Mouse (Mus musculus): ENCODE results near the gene Kcnj12. TPM values are rescaled to one million over a fixed set of nuclear protein-coding genes. Genes with fewer than 3 reads are reported as not detected.

Gene Kcnj12
- total RNA-seq (2021): 10 to 100 TPM; 37.4 to 59.8 TPM
- long read RNA-seq, experiment 1, transcript Kcnj12-202 (2 exons, 2,291 nt): major isoform, 38 of 55 reads
- long read RNA-seq, experiment 1, partial matches to known transcripts: 5 of 55 reads
- long read RNA-seq, experiment 1, other reads (novel, unspliced or antisense): 10 of 55 reads
- long read RNA-seq, experiment 2, transcript Kcnj12-202 (2 exons, 2,291 nt): major isoform, 59 of 102 reads
- long read RNA-seq, experiment 2, partial matches to known transcripts: 1 of 102 reads
- long read RNA-seq, experiment 2, other reads (novel, unspliced or antisense): 40 of 102 reads

DNA sequence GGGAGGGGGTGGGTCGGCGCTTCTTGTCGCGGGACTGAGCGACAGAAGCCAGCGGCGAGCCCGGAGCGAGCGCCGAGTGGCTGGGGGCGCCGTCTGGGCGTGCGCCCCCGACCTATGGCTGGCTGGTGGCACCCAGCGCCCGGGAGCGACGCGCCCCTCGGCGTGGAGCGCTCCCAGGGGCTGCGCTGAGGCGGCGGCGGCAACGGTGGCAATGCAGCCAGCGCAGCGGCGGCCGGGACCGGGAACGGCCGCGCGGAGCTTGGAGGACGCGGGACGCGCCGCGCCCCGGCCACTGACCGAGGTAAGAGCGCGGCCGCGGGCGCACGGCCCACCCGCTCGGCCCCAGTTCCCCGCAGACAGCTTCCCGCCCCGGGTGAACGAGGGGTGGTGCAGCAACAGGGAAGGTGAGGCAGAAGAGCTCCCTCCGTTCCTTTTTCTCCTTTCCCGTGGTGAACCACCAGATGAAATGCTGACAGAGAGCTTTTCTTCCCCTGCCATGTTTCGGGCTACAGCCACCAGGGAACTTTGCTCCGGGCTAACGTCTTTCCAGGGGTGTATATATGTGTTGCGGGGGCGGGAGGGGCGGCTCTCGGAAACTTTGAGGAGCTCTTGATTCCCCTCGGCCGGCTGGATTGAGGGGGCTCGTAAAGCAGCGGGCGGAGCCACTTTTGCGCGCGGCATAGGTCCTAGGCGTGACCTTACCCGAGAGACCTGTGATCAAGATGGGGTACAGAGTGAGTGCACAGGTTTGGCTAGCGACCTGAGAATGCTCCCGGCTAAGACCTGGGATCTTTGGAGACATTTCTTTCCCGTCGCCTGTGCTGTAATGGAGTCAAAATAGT is at the start of gene Kcnj12:
TSS of gene Kcnj12 (plus strand) at position 15 of the 842 bp plus-strand sequence.
- intact Hi-C loops (cut with DNase I; ENCODE audit: low total_unique reads): loop anchor here (10.0 kb wide), 1 partner anchor 68 kb away; no protein-coding TSS in a partner anchor
- no peak for DNase-seq

- DNase-seq: no peak
- intact Hi-C loops (cut with DNase I; ENCODE audit: low total_unique reads): no loop called here
Measured at GRCm38 (mm10) chr11:60975097-60975496, 47.3 kb upstream of the Kcnj12 start.

DNA sequence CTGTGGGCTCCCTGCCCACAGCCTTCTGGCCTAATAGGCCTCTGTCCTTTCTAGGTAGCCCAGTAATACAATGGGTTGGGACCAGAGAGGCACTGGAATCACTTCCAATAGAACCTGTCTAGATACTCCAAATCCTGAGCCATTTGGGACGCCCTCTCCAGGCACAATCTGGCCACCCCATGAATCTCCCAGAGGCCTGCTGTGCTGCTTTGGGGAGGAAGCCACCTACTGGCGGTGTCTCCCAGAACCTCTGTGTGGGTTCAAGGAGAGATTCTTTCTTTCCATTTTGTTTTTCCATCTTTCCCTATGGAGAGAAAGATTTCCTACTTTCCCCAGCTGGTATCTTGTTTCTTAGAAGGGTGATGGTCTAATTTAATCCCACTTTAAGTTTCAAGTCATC is 46.1 kb upstream of the Kcnj12 start:
- no peak for DNase-seq
- intact Hi-C loops (cut with DNase I; ENCODE audit: low total_unique reads): no loop called here

GRCm38 (mm10) chr11:60976742-60977141 is 45.6 kb upstream of the Kcnj12 start:
- intact Hi-C loops (cut with DNase I; ENCODE audit: low total_unique reads): no loop called here
- DNase-seq: peak; percentile 52

DNA sequence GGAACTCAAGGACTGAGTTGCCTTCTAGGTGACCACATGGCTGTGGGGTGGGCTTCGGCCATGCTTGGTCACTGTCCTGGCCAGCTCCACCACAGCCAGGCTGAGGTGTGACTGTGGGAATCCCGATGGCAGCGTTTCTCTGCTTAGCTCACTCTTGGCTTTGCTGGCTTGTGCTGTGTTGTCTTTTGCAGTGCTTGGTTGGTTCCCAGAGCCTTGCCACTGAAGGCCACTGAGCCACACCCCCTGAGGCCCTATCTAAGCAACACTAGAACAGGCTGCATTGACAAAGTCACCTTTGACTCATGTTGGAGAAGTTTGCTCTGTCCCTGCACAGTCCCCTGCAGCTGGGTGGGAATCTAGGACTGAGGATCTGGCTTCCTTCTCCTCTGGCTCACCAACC is 45.2 kb upstream of the Kcnj12 start:
- intact Hi-C loops (cut with DNase I; ENCODE audit: low total_unique reads): no loop called here

GRCm38 (mm10) chr11:60978658-60979057 is 43.7 kb upstream of the Kcnj12 start:
- intact Hi-C loops (cut with DNase I; ENCODE audit: low total_unique reads): no loop called here
- DNase-seq: no peak

More for the DNA sequence above, 45.2 kb upstream of the Kcnj12 start:
- peak; percentile 18 for DNase-seq

- intact Hi-C loops (cut with DNase I; ENCODE audit: low total_unique reads): no loop called here
- DNase-seq: no peak
Measured at GRCm38 (mm10) chr11:60979788-60980187, 42.6 kb upstream of the Kcnj12 start.

- no peak for DNase-seq
- intact Hi-C loops (cut with DNase I; ENCODE audit: low total_unique reads): no loop called here
Measured at GRCm38 (mm10) chr11:60981693-60982486, 40.5 kb upstream of the Kcnj12 start.

- peak; percentile 55 for DNase-seq
- intact Hi-C loops (cut with DNase I; ENCODE audit: low total_unique reads): no loop called here
Measured at GRCm38 (mm10) chr11:60984912-60985558, 37.3 kb upstream of the Kcnj12 start.

- no peak for DNase-seq
- intact Hi-C loops (cut with DNase I; ENCODE audit: low total_unique reads): no loop called here
Measured at GRCm38 (mm10) chr11:60990428-60990827, 31.9 kb upstream of the Kcnj12 start.

GRCm38 (mm10) chr11:61002736-61003135 is 19.6 kb upstream of the Kcnj12 start:
- intact Hi-C loops (cut with DNase I; ENCODE audit: low total_unique reads): no loop called here
- no peak for DNase-seq

DNA sequence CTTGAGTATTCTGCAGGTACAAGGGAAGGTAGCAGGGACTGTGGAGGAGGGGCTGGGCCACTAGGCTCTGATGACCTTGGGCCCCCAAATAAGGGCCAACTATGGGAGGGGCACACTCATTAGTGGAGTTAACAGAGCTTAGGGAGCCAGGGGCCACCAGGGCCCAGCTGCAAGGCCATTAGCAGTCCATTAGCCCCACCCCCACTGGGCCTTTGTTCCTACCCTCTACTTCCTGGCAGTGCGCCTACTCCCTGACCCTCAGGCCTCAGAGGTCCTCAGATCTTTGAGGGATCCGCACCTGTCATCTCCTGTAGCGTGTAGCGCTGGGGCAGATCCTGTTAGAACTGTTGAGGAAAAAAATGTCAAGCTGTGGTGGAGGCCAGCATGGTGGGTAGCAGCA is 18.3 kb upstream of the Kcnj12 start:
- intact Hi-C loops (cut with DNase I; ENCODE audit: low total_unique reads): no loop called here
- no peak for DNase-seq

- DNase-seq: no peak
- intact Hi-C loops (cut with DNase I; ENCODE audit: low total_unique reads): no loop called here
Measured at GRCm38 (mm10) chr11:61004781-61005180, 17.6 kb upstream of the Kcnj12 start.

DNA sequence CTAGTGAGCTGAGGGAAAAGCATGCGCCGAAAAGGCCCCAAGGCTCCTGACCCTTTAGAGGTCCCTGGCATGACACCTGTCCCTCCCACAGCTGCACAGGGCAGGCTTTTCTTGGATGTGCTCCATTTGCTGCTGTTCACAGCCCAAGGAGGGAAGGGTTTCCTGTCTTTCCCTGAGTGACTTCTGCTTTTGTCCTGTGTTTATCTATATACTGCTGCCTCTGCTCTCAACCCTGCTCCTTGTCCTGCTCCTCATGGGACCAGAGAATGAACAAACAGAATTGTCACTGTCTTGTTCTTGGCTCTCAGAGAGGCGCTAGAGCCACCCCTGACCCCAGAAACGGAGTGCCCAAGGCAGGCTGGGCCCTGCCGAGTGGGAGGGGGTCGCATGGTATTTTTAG is 17.0 kb upstream of the Kcnj12 start:
- intact Hi-C loops (cut with DNase I; ENCODE audit: low total_unique reads): no loop called here
- DNase-seq: no peak

DNA sequence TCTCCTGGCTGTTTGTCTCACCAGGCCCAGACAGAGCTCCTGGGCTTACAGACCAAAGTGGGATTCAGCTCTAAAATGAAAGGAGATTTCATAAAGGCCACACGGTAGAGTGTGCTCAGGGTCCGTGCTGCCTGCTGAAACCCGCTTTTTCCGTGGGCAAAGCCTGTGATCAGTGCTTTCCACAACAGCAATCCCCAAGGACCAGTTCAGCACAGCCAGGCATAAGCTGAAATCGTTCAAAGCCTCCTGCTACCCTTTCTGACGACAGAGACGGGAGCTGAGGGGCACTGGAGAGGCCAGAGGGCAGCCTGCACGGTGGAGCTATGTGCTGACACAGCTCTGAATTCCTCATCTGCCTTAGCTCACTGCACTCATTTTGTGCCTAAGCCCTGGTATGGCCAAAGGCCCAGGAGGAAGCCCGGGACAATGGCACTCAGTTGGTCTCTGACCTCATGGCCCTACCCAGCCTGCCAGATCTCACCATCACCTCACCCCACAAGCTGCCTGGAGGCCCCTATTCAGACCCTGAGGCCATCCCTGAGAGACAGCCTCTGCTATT is 10.5 kb upstream of the Kcnj12 start:
- intact Hi-C loops (cut with DNase I; ENCODE audit: low total_unique reads): no loop called here
- no peak for DNase-seq

GRCm38 (mm10) chr11:61016866-61017398 is 5.4 kb upstream of the Kcnj12 start:
- intact Hi-C loops (cut with DNase I; ENCODE audit: low total_unique reads): no loop called here
- DNase-seq: no peak

- intact Hi-C loops (cut with DNase I; ENCODE audit: low total_unique reads): loop anchor here (10.0 kb wide), 1 partner anchor 66 kb away; no protein-coding TSS in a partner anchor
- no peak for DNase-seq
Measured at GRCm38 (mm10) chr11:61021129-61021528, 1.2 kb upstream of the Kcnj12 start.

- intact Hi-C loops (cut with DNase I; ENCODE audit: low total_unique reads): loop anchor here (10.0 kb wide), 1 partner anchor 67 kb away; no protein-coding TSS in a partner anchor
- peak; percentile 62 for DNase-seq
Measured at GRCm38 (mm10) chr11:61021676-61022549, 451 bp upstream of the Kcnj12 start.
